Mouse (Mus musculus): Measurements from ENCODE around the gene Otud3. TPM values are rescaled to one million over a fixed set of nuclear protein-coding genes. Genes with fewer than 3 reads are reported as not detected.

Gene Otud3
- polyA plus RNA-seq, 1 experiment = 6.3 TPM

DNA sequence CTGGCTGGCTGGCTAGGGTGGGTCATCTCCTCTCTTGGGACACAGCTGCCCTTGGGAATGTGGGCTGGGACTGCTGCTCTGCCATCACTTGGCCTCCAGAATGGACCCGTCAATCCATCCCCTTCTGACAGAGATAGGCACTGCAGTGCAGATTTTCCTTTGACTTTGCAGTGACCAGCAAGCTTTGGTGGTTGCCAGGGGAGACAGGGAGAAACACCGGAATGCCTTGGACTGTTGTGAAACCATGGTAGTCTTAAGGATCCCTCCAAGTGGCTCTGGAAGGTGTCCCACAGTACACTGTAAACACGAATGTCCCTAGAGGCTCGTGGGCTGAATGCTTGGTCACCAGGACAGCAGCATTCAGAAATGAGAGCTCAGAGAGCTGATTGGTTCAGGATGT, 25.7 kb upstream of the Otud3 start:
- no peak for TF ChIP-seq CTCF (IDR thresholded peaks at IDR 0.05; ENCODE audit: control insufficient read depth, insufficient read depth, low read length)
- TF ChIP-seq POLR2A (IDR thresholded peaks at IDR 0.05; ENCODE audit: borderline replicate concordance, control insufficient read depth, low read depth, low read length) = no peak
- 78% methylated on average over 4 of the region's 4 CpGs for WGBS
- H3K4me3 ChIP-seq (replicated peaks; ENCODE audit: control insufficient read depth, low read depth, low read length) = no peak overlapping the region

GRCm38 (mm10) chr4:138938495-138939269, 24.9 kb upstream of the Otud3 start:
- WGBS = 32% methylated on average over 10 of the region's 10 CpGs
- Histone ChIP-seq H3K4me1 (ENCODE audit: control insufficient read depth, insufficient read depth, low read length) (peaks cover 1% of the 10 kb centered on the region; the same call in 1 of the 2 replicates), H3K4me3 (replicated peaks; ENCODE audit: control insufficient read depth, low read depth, low read length) (no peak overlapping the region), H3K27ac (ENCODE audit: control insufficient read depth, insufficient read depth, low read depth, low read length, poor library complexity) (no peak overlapping the region)
- TF ChIP-seq POLR2A (IDR thresholded peaks at IDR 0.05; ENCODE audit: borderline replicate concordance, control insufficient read depth, low read depth, low read length) = no peak
- no peak for TF ChIP-seq CTCF (IDR thresholded peaks at IDR 0.05; ENCODE audit: control insufficient read depth, insufficient read depth, low read length)

More for the DNA sequence above, 25.7 kb upstream of the Otud3 start:
- Histone ChIP-seq H3K27ac (ENCODE audit: control insufficient read depth, insufficient read depth, low read depth, low read length, poor library complexity) (no peak overlapping the region), H3K4me1 (ENCODE audit: control insufficient read depth, insufficient read depth, low read length) (peaks cover 1% of the 10 kb centered on the region; the same call in 1 of the 2 replicates)

DNA sequence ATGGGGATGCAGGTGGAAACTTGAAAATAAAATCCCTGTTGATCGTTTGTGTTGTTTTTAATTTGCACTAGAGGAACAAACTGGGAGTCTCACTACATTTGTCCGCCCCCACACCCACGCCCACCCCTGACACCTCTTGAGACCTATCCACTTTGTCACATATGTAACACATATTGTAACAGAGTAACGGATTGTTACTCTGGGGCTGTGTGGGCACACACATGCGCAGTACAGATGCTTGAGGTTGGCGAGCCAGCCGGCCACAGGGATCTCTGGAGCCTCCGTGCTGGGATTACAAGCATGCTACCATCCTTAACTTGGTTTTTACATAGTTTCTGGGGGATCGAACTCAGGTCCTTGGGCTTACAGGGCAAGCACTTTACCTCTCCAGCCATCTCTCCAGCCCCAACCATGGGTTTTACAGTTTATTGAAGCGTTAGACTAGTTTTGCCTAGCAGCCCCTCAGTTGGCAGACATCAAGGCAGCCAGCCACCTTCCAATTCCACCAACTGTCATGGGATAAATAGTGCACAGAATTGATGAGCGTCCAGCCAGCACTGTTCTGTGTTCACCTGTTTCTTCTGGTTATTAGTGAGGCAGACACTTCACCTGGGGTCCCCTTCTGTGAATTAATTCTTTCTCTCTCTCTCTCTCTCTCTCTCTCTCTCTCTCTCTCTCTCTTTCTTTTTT, 20.9 kb upstream of the Otud3 start:
- TF ChIP-seq POLR2A (IDR thresholded peaks at IDR 0.05; ENCODE audit: borderline replicate concordance, control insufficient read depth, low read depth, low read length) (no peak), CTCF (IDR thresholded peaks at IDR 0.05; ENCODE audit: control insufficient read depth, insufficient read depth, low read length) (no peak)
- Histone ChIP-seq H3K27ac (ENCODE audit: control insufficient read depth, insufficient read depth, low read depth, low read length, poor library complexity) (no peak overlapping the region), H3K4me3 (replicated peaks; ENCODE audit: control insufficient read depth, low read depth, low read length) (no peak overlapping the region), H3K4me1 (ENCODE audit: control insufficient read depth, insufficient read depth, low read length) (no peaks in the 10 kb centered on the region)
- 81% methylated on average over 11 of the region's 11 CpGs for WGBS

GRCm38 (mm10) chr4:138933862-138934261, 20.1 kb upstream of the Otud3 start:
- 66% methylated on average over 3 of the region's 3 CpGs for WGBS
- Histone ChIP-seq H3K4me3 (replicated peaks; ENCODE audit: control insufficient read depth, low read depth, low read length) (no peak overlapping the region), H3K27ac (ENCODE audit: control insufficient read depth, insufficient read depth, low read depth, low read length, poor library complexity) (no peak overlapping the region), H3K4me1 (ENCODE audit: control insufficient read depth, insufficient read depth, low read length) (no peaks in the 10 kb centered on the region)
- TF ChIP-seq CTCF (IDR thresholded peaks at IDR 0.05; ENCODE audit: control insufficient read depth, insufficient read depth, low read length) = no peak
- TF ChIP-seq POLR2A (IDR thresholded peaks at IDR 0.05; ENCODE audit: borderline replicate concordance, control insufficient read depth, low read depth, low read length) = no peak

DNA sequence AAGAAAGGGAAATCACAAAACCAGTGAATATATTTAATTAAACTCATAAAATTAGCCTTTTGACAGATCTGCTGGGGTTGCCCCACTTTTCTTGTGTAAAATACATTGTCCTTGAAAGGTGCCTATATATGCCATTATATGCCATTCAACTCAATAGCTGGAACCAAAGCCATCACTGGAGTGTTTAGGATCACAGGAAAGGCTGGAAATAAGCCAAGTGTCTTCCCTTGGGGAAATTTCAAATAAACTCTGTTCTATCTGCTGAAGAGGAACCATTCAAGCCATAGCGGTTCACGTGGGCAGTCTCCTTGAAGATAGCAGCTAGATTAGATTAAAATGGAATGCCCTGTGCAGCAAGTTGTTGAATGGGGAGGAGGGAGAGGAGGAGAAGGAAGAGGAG, 11.8 kb upstream of the Otud3 start:
- 69% methylated on average over 2 of the region's 2 CpGs for WGBS
- Histone ChIP-seq H3K27ac (ENCODE audit: control insufficient read depth, insufficient read depth, low read depth, low read length, poor library complexity) (no peak overlapping the region), H3K4me1 (ENCODE audit: control insufficient read depth, insufficient read depth, low read length) (no peaks in the 10 kb centered on the region), H3K4me3 (replicated peaks; ENCODE audit: control insufficient read depth, low read depth, low read length) (no peak overlapping the region)
- TF ChIP-seq POLR2A (IDR thresholded peaks at IDR 0.05; ENCODE audit: borderline replicate concordance, control insufficient read depth, low read depth, low read length) = no peak
- no peak for TF ChIP-seq CTCF (IDR thresholded peaks at IDR 0.05; ENCODE audit: control insufficient read depth, insufficient read depth, low read length)

GRCm38 (mm10) chr4:138922131-138922459, 8.3 kb upstream of the Otud3 start:
- Histone ChIP-seq H3K27ac (ENCODE audit: control insufficient read depth, insufficient read depth, low read depth, low read length, poor library complexity) (no peak overlapping the region), H3K4me1 (ENCODE audit: control insufficient read depth, insufficient read depth, low read length) (no peaks in the 10 kb centered on the region), H3K4me3 (replicated peaks; ENCODE audit: control insufficient read depth, low read depth, low read length) (no peak overlapping the region)
- 1% methylated on average over 11 of the region's 11 CpGs for WGBS
- peak; percentile 98 for TF ChIP-seq CTCF (IDR thresholded peaks at IDR 0.05; ENCODE audit: control insufficient read depth, insufficient read depth, low read length)
- TF ChIP-seq POLR2A (IDR thresholded peaks at IDR 0.05; ENCODE audit: borderline replicate concordance, control insufficient read depth, low read depth, low read length) = no peak

DNA sequence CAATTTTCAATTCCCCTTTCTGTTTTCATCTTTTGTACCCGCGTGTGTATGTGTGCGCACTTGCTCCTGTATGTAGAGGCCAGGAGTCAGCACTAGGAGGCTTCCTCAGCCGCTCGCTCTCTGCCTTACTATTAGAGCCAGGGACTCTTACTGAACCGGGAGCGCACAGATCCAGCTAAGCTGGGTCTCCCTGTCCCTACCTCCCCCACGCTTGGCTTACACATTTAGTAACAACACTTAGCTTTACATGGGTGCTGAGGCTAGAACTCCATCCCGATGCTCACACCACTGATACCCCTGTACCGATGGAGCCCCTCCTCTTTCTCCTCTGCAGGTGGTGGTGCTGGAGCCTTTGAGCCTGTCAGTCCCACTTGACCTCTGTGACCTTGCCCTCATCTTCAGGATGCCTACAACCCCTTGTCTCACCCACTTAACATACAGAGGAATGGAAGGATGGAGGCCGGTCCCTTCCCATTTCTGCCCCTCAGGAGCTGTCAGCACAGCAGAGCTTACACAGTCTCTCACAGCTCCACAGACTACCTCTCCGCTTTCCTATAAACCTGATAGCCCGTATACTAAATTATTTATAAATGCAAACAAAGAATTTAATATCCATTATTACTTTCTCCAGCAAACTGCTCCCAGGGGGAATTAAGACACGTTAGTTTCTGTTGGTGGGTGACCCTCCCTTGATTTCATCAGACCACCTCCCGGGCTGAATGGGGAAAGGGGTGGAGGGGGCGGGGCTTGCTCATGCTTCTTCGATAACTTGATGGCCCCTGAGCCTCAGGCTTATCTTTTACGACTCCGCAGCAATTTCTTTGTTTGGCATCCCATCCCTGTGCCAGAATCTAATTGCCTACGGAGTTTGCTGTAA, 7.7 kb upstream of the Otud3 start:
- no peak for TF ChIP-seq CTCF (IDR thresholded peaks at IDR 0.05; ENCODE audit: control insufficient read depth, insufficient read depth, low read length)
- TF ChIP-seq POLR2A (IDR thresholded peaks at IDR 0.05; ENCODE audit: borderline replicate concordance, control insufficient read depth, low read depth, low read length) = no peak
- WGBS = 42% methylated on average over 20 of the region's 20 CpGs
- no peak overlapping the region for H3K4me3 ChIP-seq (replicated peaks; ENCODE audit: control insufficient read depth, low read depth, low read length)
- no peak overlapping the region for H3K27ac ChIP-seq (ENCODE audit: control insufficient read depth, insufficient read depth, low read depth, low read length, poor library complexity)
- H3K4me1 ChIP-seq (ENCODE audit: control insufficient read depth, insufficient read depth, low read length) = no peaks in the 10 kb centered on the region

- Histone ChIP-seq H3K4me1 (ENCODE audit: control insufficient read depth, insufficient read depth, low read length) (peaks cover 1% of the 10 kb centered on the region; the same call in 1 of the 2 replicates), H3K27ac (ENCODE audit: control insufficient read depth, insufficient read depth, low read depth, low read length, poor library complexity) (no peak overlapping the region), H3K4me3 (replicated peaks; ENCODE audit: control insufficient read depth, low read depth, low read length) (no peak overlapping the region)
- 80% methylated on average over 9 of the region's 9 CpGs for WGBS
- no peak for TF ChIP-seq POLR2A (IDR thresholded peaks at IDR 0.05; ENCODE audit: borderline replicate concordance, control insufficient read depth, low read depth, low read length)
- no peak for TF ChIP-seq CTCF (IDR thresholded peaks at IDR 0.05; ENCODE audit: control insufficient read depth, insufficient read depth, low read length)
Observed at GRCm38 (mm10) chr4:138917282-138917681, 3.5 kb upstream of the Otud3 start.
